Comparison of ENCODE assay signal across 8 mouse cellular contexts in the genomic region with DNA sequence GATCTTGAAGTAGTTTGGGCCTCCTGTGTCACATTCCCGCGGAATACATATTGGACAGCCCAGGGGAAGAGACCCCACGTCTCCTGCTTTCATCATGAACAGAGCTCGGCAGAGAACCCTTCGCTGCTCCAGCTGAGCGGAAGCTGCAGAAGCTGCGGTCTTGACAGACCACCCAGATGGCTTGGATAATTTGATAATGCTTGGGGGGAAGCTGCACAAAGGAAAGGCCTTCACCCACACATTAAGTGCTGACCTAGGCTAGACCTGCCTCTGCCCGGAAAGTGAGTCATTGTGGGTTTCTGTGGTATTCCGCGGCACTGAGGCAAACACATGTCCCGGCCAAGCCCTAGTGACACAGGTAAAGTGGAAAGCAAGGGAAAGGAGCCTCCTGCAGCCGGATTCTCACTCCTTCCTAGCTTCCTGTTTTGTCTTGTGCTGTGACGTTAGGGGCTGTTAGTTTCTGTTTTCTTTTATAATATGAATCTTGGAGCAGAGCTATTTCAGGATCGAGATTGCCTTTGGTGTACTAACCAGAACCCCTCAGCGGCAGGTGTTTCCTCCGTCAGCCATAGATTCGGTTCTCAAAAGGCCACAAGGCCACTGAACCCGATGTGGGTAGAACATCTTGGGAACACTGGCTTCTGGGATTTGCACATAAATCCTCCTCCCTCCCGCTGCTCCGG. TPM values are rescaled to one million over a fixed set of nuclear protein-coding genes. Genes with fewer than 3 reads are reported as not detected.
DNase-seq lines count a peak whose midpoint lies in the region; ATAC-seq and TF ChIP-seq lines count a peak whose summit lies in the region.

No protein-coding gene starts in this region.

- WGBS in embryonic facial prominence, embryonic 10.5 days, result 60% methylated on average over 20 of the region's 20 CpGs
- 59% methylated on average over 20 of the region's 20 CpGs for WGBS in lung, embryonic 16.5 days

- no peak overlapping the region for H3K4me3 ChIP-seq in C2C12 (ENCODE audit: insufficient read depth, poor library complexity, severe bottlenecking)
- no peak overlapping the region for H3K4me3 ChIP-seq in embryonic facial prominence, embryonic 10.5 days
- H3K4me3 ChIP-seq in lung, embryonic 16.5 days (ENCODE audit: low read length), result no peak overlapping the region

- H3K9me3 ChIP-seq in embryonic facial prominence, embryonic 10.5 days, result no peaks in the 10 kb centered on the region
- H3K9me3 ChIP-seq in lung, embryonic 16.5 days (ENCODE audit: control insufficient read depth, low read length), result no peaks in the 10 kb centered on the region

- no peak overlapping the region for H3K9ac ChIP-seq in lung, embryonic 16.5 days (ENCODE audit: low read length)

- H3K27me3 ChIP-seq in C2C12 (ENCODE audit: control insufficient read depth, insufficient read depth, insufficient read length), result no peaks in the 10 kb centered on the region
- no peaks in the 10 kb centered on the region for H3K27me3 ChIP-seq in embryonic facial prominence, embryonic 10.5 days (replicated peaks; ENCODE audit: low read depth, poor library complexity, severe bottlenecking)
- no peaks in the 10 kb centered on the region for H3K27me3 ChIP-seq in lung, embryonic 16.5 days (ENCODE audit: control insufficient read depth, insufficient read depth, low read depth, low read length)

- H3K4me1 ChIP-seq in embryonic facial prominence, embryonic 10.5 days, result peaks cover 18% of the 10 kb centered on the region
- no peaks in the 10 kb centered on the region for H3K4me1 ChIP-seq in lung, embryonic 16.5 days (replicated peaks; ENCODE audit: control insufficient read depth, insufficient read depth, low read length)

- no peaks in the 10 kb centered on the region for H3K79me3 ChIP-seq in C2C12 (ENCODE audit: low read depth)

- ATAC-seq in lung, embryonic 16.5 days (ENCODE audit: low read depth), result no peak

- H3ac ChIP-seq in C2C12 (ENCODE audit: control insufficient read depth, insufficient read length, low read depth), result no peak overlapping the region

- intact Hi-C loops in left cerebral cortex, postnatal 25 days (cut with DNase I), result no loop called here

- no peaks in the 10 kb centered on the region for H3K36me3 ChIP-seq in C2C12 (ENCODE audit: control insufficient read depth, insufficient read depth)
- H3K36me3 ChIP-seq in embryonic facial prominence, embryonic 10.5 days (replicated peaks), result no peaks in the 10 kb centered on the region
- H3K36me3 ChIP-seq in lung, embryonic 16.5 days (ENCODE audit: control insufficient read depth, insufficient read depth, low read length), result no peaks in the 10 kb centered on the region

- H3K27ac ChIP-seq in embryonic facial prominence, embryonic 10.5 days (replicated peaks), result peak overlapping the region; percentile 66
- no peak overlapping the region for H3K27ac ChIP-seq in lung, embryonic 16.5 days (ENCODE audit: low read length)

- H3K79me2 ChIP-seq in C2C12 (ENCODE audit: control insufficient read depth, insufficient read depth), result no peaks in the 10 kb centered on the region

- H3K4me2 ChIP-seq in lung, embryonic 16.5 days (ENCODE audit: low read depth, low read length), result 0 out of 2 replicates have a peak overlapping the region, but pooled peaks have one; percentile 4

- no peak for TF ChIP-seq CTCF in C2C12 (IDR thresholded peaks at IDR 0.05; ENCODE audit: control insufficient read depth, insufficient read depth, insufficient read length)

- peak; percentile 14 for DNase-seq in embryo, embryonic 10.5 days (ENCODE audit: low spot score)
- DNase-seq in embryo, embryonic 9.5 days (ENCODE audit: extremely low spot score), result no peak
- peak; percentile 50 for DNase-seq in embryonic facial prominence, embryonic 10.5 days (ENCODE audit: low spot score)
- peak; percentile 68 for DNase-seq in thymus, postnatal 0 days (ENCODE audit: low spot score)
- no peak for DNase-seq in left cerebral cortex, postnatal 25 days (ENCODE audit: low spot score in 2 of 2)
- no peak for DNase-seq in cerebellum, adult 8-10 months

TF ChIP-seq in C2C12, 6 proteins besides CTCF, POLR2A, EP300 and RAD21:
- TF ChIP-seq FOSL1 (IDR thresholded peaks at IDR 0.05; ENCODE audit: insufficient read depth, low read length, poor library complexity, severe bottlenecking) (peak; percentile 59), USF1 (IDR thresholded peaks at IDR 0.05; ENCODE audit: low read depth) (no peak), MAX (IDR thresholded peaks at IDR 0.05) (no peak), MYOD1 (IDR thresholded peaks at IDR 0.05; ENCODE audit: control insufficient read depth, insufficient read length, low read depth) (peak; percentile 46), CEBPB (IDR thresholded peaks at IDR 0.05; ENCODE audit: low read depth) (no peak), MYOG (IDR thresholded peaks at IDR 0.05; ENCODE audit: control insufficient read depth, extremely low read depth, insufficient read length) (no peak)

RNA-seq across cellular contexts. Expression of a gene that starts 33.6 kb away (rescaled TPM):
- 15.0 TPM for polyA plus RNA-seq in C2C12 (2012; fragmentation: generic; extraction: Trizol)
- polyA plus RNA-seq in embryonic facial prominence, embryonic 10.5 days (2016; fragmentation: Nextera tagmentation; extraction: Ambion mirVana), result 32.5 and 33.6 TPM in 2 replicates
- polyA plus RNA-seq in lung, embryonic 16.5 days (2015; fragmentation: Nextera tagmentation; extraction: Ambion mirVana), result 20.6 and 22.2 TPM in 2 replicates
- 14.6 and 17.0 TPM in 2 replicates for polyA plus RNA-seq in thymus, postnatal 0 days (2015; fragmentation: Nextera tagmentation; extraction: Ambion mirVana)
- total RNA-seq in left cerebral cortex, postnatal 25 days (2021), result 10 to 100 TPM; 64.5 to 66.0 TPM

Comparison
In these comparisons a context has a peak if more than half of its experiments do, and no peak if none do; other contexts are left out.
1. DNase-seq: peak in embryo, embryonic 10.5 days (single experiment), embryonic facial prominence, embryonic 10.5 days (single experiment) and thymus, postnatal 0 days (single experiment); none in embryo, embryonic 9.5 days (single experiment), left cerebral cortex, postnatal 25 days (0 of 2) and cerebellum, adult 8-10 months (single experiment).